Mouse (Mus musculus) stomach, postnatal 0 days (tissue): ENCODE measurements around the gene Ptprm. TPM values are rescaled to one million over a fixed set of nuclear protein-coding genes. Genes with fewer than 3 reads are reported as not detected.
A peak's percentile ranks its signal among the peaks of the same experiment; 100 is the strongest.

Experiments
- ATAC-seq: fragments of 200-750 bp; cut with Nextera tagmentation; 2 replicates; pipeline ENCODE4 v1.8.0; 2017; ENCODE audit not compliant: low FRiP score, low TSS enrichment
- DNase-seq: peaks from one replicate; pipeline ENCODE4 v3.0.0-alpha.2; 2016; ENCODE audit warnings: low spot score
- H3K27ac ChIP-seq: fragments of 300-500 bp; sonication (generic); replicated peaks from 2 replicates; pipeline ENCODE4 v1.5.1; 2014; ENCODE audit warnings: mild to moderate bottlenecking, control low read depth
- H3K27me3 ChIP-seq: fragments of 300-500 bp; sonication (generic); 2 replicates; pipeline ENCODE4 v1.6.1; 2014; ENCODE audit warnings: low read length; ENCODE audit not compliant: control insufficient read depth, insufficient read depth
- H3K36me3 ChIP-seq: fragments of 300-500 bp; sonication (generic); 2 replicates; pipeline ENCODE4 v1.6.1; 2014; ENCODE audit warnings: low read length, mixed read lengths; ENCODE audit not compliant: control insufficient read depth, insufficient read depth
- H3K4me1 ChIP-seq: fragments of 300-500 bp; sonication (generic); replicated peaks from 2 replicates; pipeline ENCODE4 v1.6.1; 2014; ENCODE audit warnings: antibody characterized with exemption; ENCODE audit not compliant: control insufficient read depth, insufficient read depth
- H3K4me2 ChIP-seq: fragments of 300-500 bp; sonication (generic); replicated peaks from 2 replicates; pipeline ENCODE4 v1.6.1; 2014; ENCODE audit warnings: low read depth, mild to moderate bottlenecking, control low read depth, moderate library complexity
- H3K4me3 ChIP-seq: fragments of 300-500 bp; sonication (generic); 2 replicates; pipeline ENCODE4 v1.5.1; 2014; ENCODE audit warnings: low read depth, low read length, control low read depth
- H3K9ac ChIP-seq: fragments of 300-500 bp; sonication (generic); 2 replicates; pipeline ENCODE4 v1.6.1; 2014; ENCODE audit warnings: mild to moderate bottlenecking, low read length, control low read depth, mixed read lengths
- H3K9me3 ChIP-seq: fragments of 300-500 bp; sonication (generic); 2 replicates; pipeline ENCODE4 v1.6.1; 2016; ENCODE audit warnings: low read length; ENCODE audit not compliant: control insufficient read depth
- CTCF ChIP-seq: IDR thresholded peaks from 2 replicates; pipeline ENCODE4 v1.5.1; 2016; ENCODE audit warnings: antibody characterized with exemption, low read depth, mild to moderate bottlenecking, moderate library complexity
- EP300 ChIP-seq: optimal IDR thresholded peaks from 2 replicates; pipeline ENCODE3; 2016; ENCODE audit warnings: antibody characterized with exemption
- WGBS: fragments of 180-500 bp; shearing (Covaris S2); extraction: QIAGEN DNeasy Blood & Tissue Kit; methylation state at CpG from one replicate; pipeline ENCODE4 v1.1.7; 2014; 5-methylcytosine and 5-hydroxymethylcytosine counted together
- polyA plus RNA-seq: library from polyadenylated mRNA; unstranded; fragments of >200 nt; fragmentation: Nextera tagmentation; extraction: Ambion mirVana; gene quantifications from 2 replicates; pipeline ENCODE4 v1.2.1, GENCODE M21; 2015

The Ptprm gene
- polyA plus RNA-seq, 1 experiment from 2014 or later: 3.6 TPM

DNA sequence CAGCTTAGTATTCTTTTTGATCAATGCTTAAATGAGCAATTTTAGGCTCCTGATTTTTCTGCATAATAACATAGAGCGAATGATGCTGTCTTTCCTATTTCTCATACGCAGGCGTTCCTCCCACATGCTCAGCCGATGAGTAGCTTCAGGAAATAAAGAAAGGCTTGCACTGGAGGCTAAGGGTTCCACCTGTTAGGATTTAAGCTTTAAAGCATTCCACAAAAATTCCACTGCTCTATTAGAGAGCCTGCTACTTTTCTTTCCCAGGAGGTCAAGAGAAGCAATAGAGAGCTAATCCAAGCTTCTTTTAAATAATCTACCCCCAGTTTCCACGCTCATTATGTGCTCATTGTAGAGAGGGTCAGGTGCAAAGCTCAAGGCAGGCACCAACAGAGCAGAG is 127.3 kb downstream of the Ptprm start:
- H3K27me3 ChIP-seq: no peaks in the 10 kb centered on the region
- ATAC-seq (no peak), DNase-seq (no peak)
- no peak for TF ChIP-seq CTCF
- TF ChIP-seq EP300: no peak
- H3K4me3 ChIP-seq: no peak overlapping the region
- WGBS: 52% methylated on average over 5 of the region's 5 CpGs
- H3K4me2 ChIP-seq: no peak overlapping the region
- no peaks in the 10 kb centered on the region for H3K4me1 ChIP-seq
- H3K9me3 ChIP-seq: no peaks in the 10 kb centered on the region
- no peak overlapping the region for H3K27ac ChIP-seq
- H3K36me3 ChIP-seq: no peaks in the 10 kb centered on the region
- no peak overlapping the region for H3K9ac ChIP-seq

DNA sequence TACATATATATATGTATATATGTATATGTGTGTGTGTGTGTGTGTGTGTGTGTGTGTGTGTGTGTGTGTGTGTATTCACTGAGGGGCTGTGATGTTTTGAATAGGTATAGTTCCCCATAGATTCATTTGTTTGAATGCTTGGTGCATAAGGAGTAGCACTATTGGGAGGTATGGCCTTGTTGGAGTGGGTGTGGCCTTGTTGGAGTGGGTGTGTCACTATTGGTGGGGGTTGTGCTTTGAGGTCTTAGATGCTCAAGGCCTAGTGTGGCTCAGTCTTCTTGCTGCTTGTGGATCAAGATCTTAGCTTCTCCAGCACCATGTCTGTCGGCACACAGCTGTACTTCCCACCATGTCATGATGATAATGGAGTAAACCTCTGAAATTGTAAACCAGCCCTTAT is 138.9 kb downstream of the Ptprm start:
- Histone ChIP-seq H3K27ac (no peak overlapping the region), H3K36me3 (no peaks in the 10 kb centered on the region), H3K9ac (no peak overlapping the region), H3K4me3 (no peak overlapping the region), H3K4me2 (no peak overlapping the region), H3K27me3 (no peaks in the 10 kb centered on the region), H3K4me1 (no peaks in the 10 kb centered on the region), H3K9me3 (no peaks in the 10 kb centered on the region)
- TF ChIP-seq EP300: no peak
- no peak for DNase-seq
- no peak for ATAC-seq
- WGBS: 96% methylated on average over 1 of the region's 1 CpGs

DNA sequence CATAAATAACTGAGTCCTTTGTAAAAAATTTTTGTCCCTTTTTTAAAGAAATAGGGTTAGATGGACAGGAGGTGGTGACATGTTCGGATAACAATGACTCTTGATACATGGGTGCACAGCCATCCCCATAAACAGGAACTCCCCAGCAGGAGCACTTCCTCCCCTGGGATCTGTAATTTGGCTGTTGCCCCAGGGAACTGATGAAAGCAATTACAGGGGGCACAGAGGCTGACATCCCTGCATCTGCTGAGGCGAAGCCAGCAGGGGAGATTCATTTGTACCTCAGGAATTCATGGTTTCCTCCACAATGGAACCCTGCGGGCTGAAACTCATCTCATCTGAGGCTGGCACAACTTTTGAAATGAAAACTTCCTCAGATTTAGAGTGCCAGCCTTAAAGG is 140.5 kb downstream of the Ptprm start:
- no peak for TF ChIP-seq CTCF
- TF ChIP-seq EP300: no peak
- Histone ChIP-seq H3K27me3 (no peaks in the 10 kb centered on the region), H3K36me3 (no peaks in the 10 kb centered on the region), H3K9ac (no peak overlapping the region), H3K27ac (no peak overlapping the region), H3K4me3 (no peak overlapping the region), H3K4me2 (no peak overlapping the region), H3K4me1 (no peaks in the 10 kb centered on the region), H3K9me3 (no peaks in the 10 kb centered on the region)
- DNase-seq (no peak), ATAC-seq (no peak)
- WGBS: 61% methylated on average over 3 of the region's 3 CpGs

DNA sequence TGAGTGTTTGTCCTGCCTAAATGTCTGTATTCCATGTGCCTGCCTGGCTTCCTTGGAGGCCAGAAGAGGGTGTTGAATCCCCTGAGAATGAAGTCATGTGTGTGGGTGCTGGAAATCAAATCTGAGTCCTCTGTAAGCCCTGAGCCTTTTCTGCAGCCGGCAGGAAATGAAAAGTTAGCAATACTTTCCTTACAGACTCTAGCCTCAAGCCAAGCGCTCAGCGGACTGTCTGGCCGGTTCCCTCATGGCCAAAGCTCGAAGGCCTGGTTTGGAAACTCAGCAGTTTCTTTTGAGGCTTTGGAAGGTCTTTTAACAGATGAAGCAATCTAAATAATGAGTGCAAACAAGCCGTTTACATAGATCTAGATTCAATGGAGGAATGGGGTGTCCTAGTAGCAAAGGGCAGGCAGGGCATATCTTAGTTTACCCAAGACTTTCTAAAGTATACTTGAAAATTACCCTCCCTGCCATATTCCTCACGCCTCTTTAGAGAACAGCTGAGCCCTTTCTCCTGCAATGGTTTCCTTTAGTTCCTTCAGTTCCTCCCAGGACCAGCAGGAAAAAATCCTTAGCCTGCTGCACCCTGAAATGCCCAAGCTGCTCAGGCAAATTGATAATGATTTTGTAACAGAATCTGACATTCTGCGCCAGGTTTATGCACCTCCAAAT is 144.4 kb downstream of the Ptprm start:
- ATAC-seq: no peak
- Histone ChIP-seq H3K27ac (no peak overlapping the region), H3K9me3 (no peaks in the 10 kb centered on the region), H3K4me3 (no peak overlapping the region), H3K9ac (no peak overlapping the region), H3K36me3 (no peaks in the 10 kb centered on the region), H3K4me1 (no peaks in the 10 kb centered on the region), H3K27me3 (no peaks in the 10 kb centered on the region), H3K4me2 (no peak overlapping the region)
- WGBS: 33% methylated on average over 8 of the region's 8 CpGs
- TF ChIP-seq EP300 (no peak), CTCF (0 out of 2 replicates have a peak, but pooled peaks have one; percentile 14)
- no peak for DNase-seq

DNA sequence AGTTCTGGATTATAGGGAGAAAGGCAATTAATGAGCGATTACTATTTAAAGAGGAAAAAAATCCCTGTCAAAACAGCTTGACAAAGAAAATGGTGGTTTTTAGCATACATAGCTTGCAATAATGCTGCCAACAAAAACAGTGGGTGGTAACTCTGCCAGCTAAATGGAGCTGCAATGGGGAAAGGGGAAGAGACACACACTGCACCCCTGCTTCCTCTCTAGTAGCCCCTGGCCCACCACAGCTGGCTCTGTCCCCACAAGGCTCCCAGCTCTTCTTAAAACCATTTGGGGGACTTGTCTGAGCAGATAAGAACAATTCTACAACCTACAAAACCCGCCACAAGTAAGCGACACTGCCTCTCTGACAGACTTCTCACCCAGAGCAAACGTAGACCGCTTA is 145.7 kb downstream of the Ptprm start:
- Histone ChIP-seq H3K4me3 (no peak overlapping the region), H3K27ac (no peak overlapping the region), H3K9me3 (no peaks in the 10 kb centered on the region), H3K36me3 (no peaks in the 10 kb centered on the region), H3K27me3 (no peaks in the 10 kb centered on the region), H3K9ac (no peak overlapping the region), H3K4me1 (no peaks in the 10 kb centered on the region), H3K4me2 (no peak overlapping the region)
- ATAC-seq (no peak), DNase-seq (no peak)
- no peak for TF ChIP-seq EP300
- no peak for TF ChIP-seq CTCF
- 40% methylated on average over 5 of the region's 5 CpGs for WGBS

DNA sequence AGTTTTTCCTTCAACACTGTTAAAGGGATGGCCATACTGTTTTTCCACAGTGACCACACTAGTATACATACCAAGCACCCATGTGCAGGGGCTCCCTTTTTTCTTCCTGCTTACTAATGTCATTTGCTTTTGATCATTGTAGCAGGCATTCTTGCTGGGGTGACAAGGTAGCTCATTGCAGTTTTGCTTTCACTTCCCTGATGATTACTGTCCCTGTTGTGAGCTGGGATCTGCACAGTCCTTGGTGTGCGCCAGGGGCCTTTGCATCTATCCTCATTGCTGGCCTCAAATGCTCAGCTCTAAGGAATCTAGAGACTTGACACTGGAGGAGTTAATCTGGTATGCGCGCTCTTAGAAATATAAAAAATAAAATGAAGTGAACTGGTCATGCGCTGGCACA is 147.3 kb downstream of the Ptprm start:
- Histone ChIP-seq H3K4me2 (no peak overlapping the region), H3K9ac (no peak overlapping the region), H3K27ac (no peak overlapping the region), H3K36me3 (no peaks in the 10 kb centered on the region), H3K9me3 (no peaks in the 10 kb centered on the region), H3K27me3 (no peaks in the 10 kb centered on the region), H3K4me1 (no peaks in the 10 kb centered on the region), H3K4me3 (no peak overlapping the region)
- no peak for ATAC-seq
- TF ChIP-seq CTCF: no peak
- no peak for TF ChIP-seq EP300
- WGBS: 93% methylated on average over 4 of the region's 4 CpGs
- DNase-seq: no peak
